Mouse (Mus musculus): ENCODE results near the gene Sik1.

DNA sequence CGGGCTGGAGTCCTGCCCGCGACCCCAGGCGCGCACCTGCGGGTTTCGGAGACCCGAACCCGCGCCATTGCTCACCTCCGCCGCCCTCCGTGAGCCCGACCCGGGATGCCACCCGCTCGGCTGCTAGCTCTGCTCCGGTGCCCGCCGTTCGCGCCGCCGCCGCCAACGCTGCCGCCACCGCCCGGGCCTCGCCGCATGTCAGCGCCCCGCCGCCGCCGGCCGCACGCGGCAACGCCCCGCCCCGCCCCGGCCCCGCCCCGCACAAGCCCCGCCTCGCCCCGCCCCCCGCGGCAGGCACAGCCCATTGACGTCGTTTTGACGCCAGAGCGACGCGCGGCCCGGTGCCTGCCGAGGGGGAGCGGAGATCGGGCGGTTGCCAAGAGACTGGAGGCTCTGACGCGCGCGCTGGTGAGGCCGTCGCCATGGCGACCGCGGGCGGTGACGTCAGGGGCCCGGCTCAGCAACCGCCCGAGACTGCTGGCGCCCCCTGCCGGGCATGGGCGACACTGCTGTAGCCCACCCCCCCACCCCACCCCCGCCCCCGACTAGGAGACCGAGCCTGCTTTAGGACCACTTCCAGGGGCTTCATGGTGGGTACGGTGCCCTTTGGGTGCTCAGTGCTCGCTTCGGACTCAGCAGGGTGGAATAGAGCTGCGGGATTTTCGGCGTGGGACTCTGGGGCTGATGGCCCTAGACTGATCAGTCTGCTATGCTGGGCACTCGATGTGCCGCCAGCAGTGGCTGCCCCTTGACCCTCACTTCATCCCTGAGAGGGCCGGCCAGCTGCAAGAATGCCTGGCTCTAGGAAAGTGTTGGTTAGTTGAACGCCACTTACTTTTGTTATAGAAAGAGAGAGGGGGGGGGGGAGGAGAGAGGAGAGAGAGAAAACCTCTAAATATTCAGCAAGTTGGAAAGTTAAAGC is at the start of gene Sik1:
- peak; percentile 34; the same call in 1 of the 2 replicates for TF ChIP-seq CTCF (IDR thresholded peaks at IDR 0.05; ENCODE audit: borderline replicate concordance, insufficient read depth, low read length)
- TF ChIP-seq POLR2A (IDR thresholded peaks at IDR 0.05; ENCODE audit: low read depth, low read length), result peak; percentile 62

Measured in embryonic fibroblast, embryonic 13.5 days (primary cell).